Mouse (Mus musculus): ENCODE results near the gene Kctd17.

Gene Kctd17

DNA sequence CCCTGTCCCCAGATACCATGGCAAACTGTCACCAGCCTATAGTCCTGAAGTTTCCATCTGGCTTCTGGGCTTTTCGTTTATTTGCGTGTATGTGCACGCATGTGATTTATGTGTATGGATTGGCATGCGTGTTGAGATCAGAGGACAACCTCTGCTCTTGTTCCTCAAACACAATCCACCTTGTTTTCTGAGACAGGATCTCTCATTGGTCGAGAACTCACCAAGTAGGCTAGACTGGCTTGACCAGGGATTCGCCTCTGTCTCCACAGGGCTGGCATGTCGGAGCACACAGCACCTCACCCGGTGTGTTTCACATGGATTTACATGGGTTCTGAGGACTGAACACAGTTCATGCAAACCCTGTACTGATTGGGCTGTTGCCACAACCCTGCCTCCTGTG is 14.2 kb upstream of the Kctd17 start:
- no peak for DNase-seq (ENCODE audit: low spot score in 2 of 2)

DNA sequence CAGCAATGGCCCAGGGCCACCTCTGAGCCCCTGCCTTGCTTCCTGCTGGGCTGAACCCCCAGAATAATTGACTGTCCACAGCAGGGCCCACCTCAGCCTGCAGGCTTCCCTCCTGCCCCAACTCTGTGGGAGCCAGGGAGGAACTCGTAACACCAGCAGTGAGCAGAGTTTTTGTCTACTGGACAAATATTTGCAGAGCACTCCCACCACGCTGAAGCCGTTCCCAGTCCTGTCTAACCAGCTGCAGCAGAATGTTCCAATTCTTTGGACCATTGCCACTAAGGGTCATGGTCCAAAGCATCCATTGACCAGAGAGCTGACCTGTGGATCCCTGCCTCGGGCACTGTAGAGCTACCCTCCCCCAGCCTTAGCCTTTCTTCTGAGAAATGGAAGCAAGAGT is 11.4 kb upstream of the Kctd17 start:
- DNase-seq (ENCODE audit: low spot score in 2 of 2), result no peak

DNA sequence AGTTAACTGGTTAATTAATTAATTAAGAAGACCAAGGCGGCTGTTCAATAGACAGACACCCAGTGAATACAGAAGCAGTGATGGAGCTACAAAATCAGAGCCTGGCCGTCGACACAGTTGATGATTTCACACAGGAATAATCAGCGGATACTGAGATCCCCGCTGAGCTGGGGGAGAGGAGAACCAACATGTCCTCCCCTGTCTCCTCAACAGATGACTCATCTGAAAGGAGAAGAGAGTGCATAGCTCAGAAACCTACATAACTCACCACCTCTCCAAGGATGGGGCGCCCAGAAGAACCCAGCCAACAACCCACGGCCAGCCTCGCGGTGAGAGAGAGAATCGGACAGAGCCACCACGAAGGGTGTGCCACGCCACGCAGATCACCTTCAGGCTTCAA is 8.0 kb upstream of the Kctd17 start:
- no peak for DNase-seq (ENCODE audit: low spot score in 2 of 2)

- DNase-seq (ENCODE audit: low spot score in 2 of 2), result peak in 1 of 2 experiments; percentile 79
Measured at GRCm38 (mm10) chr15:78422046-78422956, 6.1 kb upstream of the Kctd17 start.

DNA sequence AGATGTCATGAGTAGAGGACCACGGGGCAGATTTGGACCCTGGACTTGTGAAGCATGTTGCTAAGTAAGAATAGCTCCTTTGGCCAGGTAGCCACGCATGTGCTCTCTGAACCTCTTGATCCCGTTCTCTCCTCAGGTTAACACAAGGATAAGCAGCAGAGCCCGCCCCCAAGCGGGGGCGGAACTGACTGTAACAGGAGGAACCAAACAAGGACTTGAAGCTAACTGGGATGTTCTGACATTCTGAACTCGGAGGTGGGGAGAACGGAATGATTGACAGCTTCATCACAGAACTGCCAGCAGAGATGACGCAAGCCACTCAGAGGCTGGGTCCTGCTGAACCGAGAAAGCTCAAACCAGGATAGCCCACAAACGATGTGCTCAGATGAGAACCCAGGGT is 3.9 kb upstream of the Kctd17 start:
- peak in 1 of 2 experiments; percentile 11 for DNase-seq (ENCODE audit: low spot score in 2 of 2)

DNA sequence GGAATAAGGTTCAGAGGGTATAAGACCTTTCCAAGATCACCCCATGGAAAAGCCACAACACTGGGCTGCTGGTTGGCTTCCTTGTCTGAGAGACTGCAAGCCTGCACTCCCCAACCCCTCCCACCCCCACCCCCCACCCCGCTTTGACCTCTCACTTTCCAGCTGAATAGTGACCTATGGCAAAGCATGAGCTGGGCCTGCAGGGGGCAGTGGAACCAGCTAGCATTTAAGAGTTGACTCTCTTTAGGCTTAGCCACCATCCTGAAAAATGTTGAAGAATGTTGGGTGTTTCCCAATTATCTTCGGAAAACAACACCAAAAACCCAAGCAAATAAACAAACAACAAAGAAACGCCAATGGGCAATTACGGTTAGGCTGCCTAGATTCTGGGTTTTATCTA is 3.1 kb upstream of the Kctd17 start:
- no peak for DNase-seq (ENCODE audit: low spot score in 2 of 2)

GRCm38 (mm10) chr15:78429139-78429459 is 735 bp downstream of the Kctd17 start:
- no peak for DNase-seq (ENCODE audit: low spot score in 2 of 2)

DNA sequence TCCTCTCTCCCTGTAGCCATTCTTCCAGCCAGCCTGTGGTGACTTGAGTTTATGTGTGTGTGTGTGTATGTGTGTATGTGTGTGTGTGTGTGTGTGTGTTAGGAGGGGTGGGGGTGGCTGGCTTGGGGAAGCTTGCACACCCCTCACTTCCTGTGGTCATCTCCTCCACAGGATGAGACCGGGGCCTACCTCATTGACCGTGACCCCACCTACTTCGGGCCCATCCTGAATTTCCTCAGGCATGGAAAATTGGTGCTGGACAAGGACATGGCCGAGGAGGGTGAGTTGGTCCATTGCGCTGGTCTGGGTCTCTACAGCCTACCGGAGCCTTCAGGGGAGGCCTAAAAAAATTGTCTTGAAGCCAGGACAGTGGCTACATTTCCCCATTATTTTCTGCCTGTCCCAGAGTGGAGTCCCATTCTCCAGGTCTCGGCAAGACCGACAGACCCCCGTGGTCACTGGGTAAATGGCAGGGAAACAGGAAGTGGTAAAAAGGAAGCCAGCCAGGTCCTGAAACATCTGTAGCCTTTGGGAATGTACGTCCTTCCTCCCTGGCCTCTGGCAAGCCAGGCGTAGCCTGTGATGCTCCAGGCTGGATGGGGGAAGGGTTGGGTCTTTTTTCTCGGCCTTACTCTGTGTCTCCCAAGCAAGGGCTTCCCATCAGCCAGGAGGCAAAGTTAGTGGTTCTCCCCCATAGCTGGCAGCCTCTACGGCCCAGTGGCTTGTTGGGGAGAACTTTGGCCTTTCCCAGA is 1.7 kb downstream of the Kctd17 start:
- DNase-seq (ENCODE audit: low spot score in 2 of 2), result peak in 1 of 2 experiments; percentile 11

DNA sequence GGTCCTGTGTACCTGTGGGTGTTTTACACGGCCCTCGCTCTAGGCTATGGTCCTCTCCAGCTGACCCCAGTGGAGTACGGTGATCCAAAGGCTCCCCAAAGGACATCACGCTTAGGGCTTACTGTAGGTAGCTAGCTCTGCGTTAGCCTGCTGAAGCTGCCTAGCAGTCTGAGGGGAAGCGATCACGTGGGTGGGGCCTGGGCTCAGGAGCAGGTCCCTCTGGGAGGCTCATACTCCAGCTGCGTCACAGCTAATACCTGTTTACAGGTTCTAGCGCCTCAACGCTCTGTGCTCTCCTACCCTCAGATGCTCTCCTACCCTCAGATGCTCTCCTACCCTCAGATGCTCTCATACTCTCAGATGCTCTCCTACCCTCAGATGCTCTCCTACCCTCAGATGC is 2.5 kb downstream of the Kctd17 start:
- no peak for DNase-seq (ENCODE audit: low spot score in 2 of 2)

- DNase-seq (ENCODE audit: low spot score in 2 of 2), result no peak
Measured at GRCm38 (mm10) chr15:78431541-78432121, 3.3 kb downstream of the Kctd17 start.

DNA sequence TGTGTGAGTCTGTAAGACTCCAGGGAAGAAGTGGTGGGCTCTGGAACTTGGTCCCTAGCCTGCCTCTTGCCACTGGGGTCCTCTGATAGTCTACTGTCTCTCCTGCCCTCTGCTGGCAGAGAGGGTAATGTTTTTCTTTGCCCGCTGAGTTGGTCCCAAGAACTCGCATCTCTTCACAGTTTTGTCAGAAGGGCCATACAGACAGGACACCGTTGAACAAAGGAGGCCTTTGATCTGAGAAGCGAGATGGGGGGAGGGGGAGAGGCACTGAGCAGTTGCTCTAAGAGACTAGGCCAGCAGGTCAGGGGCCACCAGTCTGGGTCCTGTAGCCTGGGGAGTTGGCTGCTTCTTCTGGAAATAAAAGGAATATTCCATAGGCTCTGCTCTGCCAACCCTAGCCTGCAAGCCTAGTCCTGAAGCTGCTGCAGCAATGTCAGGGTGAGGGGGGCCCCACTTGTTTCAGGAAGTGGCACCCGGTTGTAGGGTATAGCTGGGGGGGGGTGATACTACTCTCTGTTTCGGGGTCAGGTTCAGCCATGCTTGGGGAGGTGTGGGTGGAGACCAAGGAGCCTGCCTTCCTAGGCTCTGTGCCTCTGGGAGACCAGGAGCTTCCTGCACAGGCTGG is 6.6 kb downstream of the Kctd17 start:
- DNase-seq (ENCODE audit: low spot score in 2 of 2), result peak in 1 of 2 experiments; percentile 56

DNA sequence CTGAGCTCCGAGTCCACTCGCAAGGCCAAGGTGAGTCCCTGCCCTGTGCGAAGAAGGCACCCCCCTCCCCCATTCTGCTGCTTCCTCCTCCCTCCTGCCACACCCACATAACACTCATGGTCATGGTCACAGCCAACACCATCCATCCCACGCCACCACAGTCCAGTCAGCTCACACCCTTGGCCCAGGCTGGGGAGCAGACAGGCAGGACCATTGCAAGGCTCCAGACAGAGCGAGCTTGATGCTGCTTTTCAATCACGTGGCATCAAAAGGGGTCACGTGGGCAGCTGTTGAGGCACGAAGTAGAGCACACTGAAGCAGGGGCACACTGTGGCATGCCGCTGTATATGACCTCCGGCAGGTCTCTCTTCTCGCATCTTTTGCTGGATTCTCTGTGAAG is 7.3 kb downstream of the Kctd17 start:
- DNase-seq (ENCODE audit: low spot score in 2 of 2), result peak in 1 of 2 experiments; percentile 18

- DNase-seq (ENCODE audit: low spot score in 2 of 2), result peak; percentile 87
Measured at GRCm38 (mm10) chr15:78436380-78437192, 8.2 kb downstream of the Kctd17 start.

DNA sequence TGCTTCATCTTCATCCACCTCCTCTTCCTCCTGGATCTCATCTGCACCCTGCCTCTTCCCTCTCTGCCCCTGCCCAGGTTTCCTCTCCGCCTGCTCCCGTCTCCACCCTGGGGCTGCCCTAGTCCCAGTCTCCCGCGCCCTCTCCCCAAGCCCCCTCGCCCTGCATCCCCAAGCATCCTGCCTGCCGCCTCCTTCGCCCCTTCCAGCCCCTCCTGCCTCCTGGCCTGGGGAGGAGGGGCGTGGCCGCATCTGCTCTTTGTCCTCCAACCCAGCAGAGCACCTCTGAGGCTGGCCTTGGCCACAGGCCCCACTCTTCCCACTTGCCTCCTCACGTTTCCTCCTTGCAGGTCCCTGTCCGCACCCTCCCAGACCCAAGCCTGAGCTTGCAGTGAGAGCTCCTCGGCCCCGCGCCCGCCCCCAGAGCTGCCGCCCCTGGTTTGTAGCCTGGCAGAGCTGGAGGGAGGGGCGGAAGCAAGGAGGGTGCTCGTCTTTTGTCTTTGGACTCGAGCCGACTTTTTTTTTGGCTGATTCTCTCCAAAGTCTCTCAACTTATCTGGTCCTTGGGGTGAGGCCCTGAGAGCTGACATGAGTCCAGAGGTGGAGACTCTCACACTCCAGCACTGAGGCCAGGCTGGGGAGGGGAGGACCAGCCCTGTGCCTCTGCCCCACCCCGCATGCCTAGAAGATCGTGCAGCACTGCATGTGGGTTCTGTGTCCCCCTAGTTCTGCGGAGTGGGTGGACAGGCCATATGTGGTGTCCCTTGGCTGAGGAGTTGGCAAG is 9.1 kb downstream of the Kctd17 start:
- peak in 1 of 2 experiments; percentile 58 for DNase-seq (ENCODE audit: low spot score in 2 of 2)

DNA sequence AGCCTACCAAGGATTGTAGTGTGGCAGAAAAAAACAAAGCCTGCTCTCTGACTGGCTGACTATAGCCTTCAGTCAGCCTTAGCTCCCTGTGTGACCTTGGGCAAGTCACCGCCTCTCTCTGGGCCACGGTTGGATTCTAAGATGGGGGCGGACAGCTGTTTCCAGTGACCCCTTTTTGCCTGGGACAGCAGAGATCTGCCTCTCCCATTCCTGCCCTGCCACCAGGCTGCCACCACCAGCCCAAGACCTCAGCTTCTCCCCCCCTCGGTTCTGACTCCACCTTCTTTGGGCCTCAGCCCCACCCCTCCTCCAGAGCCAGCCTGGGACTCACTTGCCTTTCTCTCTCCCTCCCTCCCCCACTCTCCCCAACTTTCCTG is 9.6 kb downstream of the Kctd17 start:
- DNase-seq (ENCODE audit: low spot score in 2 of 2), result peak in 1 of 2 experiments; percentile 16

GRCm38 (mm10) chr15:78438505-78438904 is 10.1 kb downstream of the Kctd17 start:
- peak in 1 of 2 experiments; percentile 14 for DNase-seq (ENCODE audit: low spot score in 2 of 2)

DNA sequence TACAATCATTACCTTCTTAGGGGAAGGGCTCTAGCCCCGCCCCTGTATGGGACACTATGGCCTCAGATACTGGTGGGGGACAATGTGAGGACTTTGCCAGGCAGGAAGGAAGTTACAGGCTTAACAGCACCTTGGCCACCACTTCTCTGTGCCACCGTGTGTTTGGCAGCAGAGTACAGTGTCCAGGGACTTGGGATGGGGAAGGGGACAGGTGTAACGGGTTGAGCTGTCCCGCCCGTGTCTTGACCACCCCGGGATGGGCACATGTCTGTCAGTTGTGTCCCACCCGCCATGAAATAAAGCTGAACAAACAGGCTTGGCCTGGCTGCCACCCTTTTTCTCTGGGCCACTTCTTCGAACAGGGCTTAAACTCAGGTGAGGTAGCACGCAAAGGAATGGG is 10.6 kb downstream of the Kctd17 start:
- DNase-seq (ENCODE audit: low spot score in 2 of 2), result peak in 1 of 2 experiments; percentile 7

DNA sequence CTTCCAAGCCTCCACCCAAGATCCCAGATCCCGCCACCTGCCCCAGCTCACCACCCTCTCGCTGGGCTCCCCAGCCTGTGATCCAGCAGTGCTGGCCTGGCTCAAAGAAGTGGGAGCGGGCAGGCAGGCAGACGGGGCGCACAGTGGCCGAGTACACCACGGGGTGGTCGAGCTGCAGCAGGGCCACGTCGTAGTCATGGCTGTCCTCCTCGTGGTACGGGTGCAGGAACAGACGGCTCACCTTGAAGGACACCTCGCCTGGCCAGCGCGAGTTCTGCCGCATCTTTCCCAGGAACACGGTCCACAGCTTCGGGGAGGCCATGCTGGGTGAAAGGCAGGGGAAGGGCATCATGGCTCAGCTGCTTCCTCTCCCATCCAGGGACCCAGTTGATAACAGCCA is 13.9 kb downstream of the Kctd17 start:
- no peak for DNase-seq (ENCODE audit: low spot score in 2 of 2)

DNA sequence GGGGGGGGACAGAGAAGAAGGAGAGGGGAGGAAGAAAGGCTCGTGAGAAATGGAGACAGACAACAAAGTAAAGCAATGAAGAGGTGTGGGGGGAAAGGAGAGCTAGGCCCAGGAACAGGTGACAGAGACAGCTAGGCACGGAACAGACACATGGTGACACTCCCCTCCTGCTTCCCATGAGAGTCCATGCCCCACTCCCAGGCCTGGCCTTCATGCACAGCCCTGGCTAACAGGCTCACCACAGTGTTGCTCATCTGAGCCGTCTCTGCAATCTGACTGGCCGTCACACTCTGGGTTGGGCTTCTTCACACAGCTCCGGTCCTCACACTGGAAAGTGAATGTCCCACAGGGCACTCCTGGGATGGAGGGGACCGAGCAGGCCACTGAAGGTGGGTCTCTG is 15.5 kb downstream of the Kctd17 start:
- DNase-seq (ENCODE audit: low spot score in 2 of 2), result no peak

GRCm38 (mm10) chr15:78447121-78447520 is 18.8 kb downstream of the Kctd17 start:
- peak in 1 of 2 experiments; percentile 9 for DNase-seq (ENCODE audit: low spot score in 2 of 2)

Measured in frontal cortex, postnatal 10 days (tissue).